Mouse (Mus musculus) adrenal gland, adult 2 months (tissue): ENCODE measurements around the gene Fto. TPM values are rescaled to one million over a fixed set of nuclear protein-coding genes. Genes with fewer than 3 reads are reported as not detected.

Source experiments
- DNase-seq: peaks from one replicate; pipeline ENCODE4 v3.0.0; 2021
- polyA plus RNA-seq: library from polyadenylated mRNA; depleted of rRNA; stranded (reverse); fragments of >200 nt; gene quantifications from 2 replicates; pipeline ENCODE4 v1.2.3, GENCODE M21; 2012
- total RNA-seq, 2 experiments: library from RNA; stranded (reverse); gene quantifications; 2 replicates each; pipeline ENCODE4 v1.2.3; 2021

Fto gene
- total and polyA plus RNA-seq, 3 experiments, result 22.0 to 77.1 (median 74.8) TPM

DNA sequence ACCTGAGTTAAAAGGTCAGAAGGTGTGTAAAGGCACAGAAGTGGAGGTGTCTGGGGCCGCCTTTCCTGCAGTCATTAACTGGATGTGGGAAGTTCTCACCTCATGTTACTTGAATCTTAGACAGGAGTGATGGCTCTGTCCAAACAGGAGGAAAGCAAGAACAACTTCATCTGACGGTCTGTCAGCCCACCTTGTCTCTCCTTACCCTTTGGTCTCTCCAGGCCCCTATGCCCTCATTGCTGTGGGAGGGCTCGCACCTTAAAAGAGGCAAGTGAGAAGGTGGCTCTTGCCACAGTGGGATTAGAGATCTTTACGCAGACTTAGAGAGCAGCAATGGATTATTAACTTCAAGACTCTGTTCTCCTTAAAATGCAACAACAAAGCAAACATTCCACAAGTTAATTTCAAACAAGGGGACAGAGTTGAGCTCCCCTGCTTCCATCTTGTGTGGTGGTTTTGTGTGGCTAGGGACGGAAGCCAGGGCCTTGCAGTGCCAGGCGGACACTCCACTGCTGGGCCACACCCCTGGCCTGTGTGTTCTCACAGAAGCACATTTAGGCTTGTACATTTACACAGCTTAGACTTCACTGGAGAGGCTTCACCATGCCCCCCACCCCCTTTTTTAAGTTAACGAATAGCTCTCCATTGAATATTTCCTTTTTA is 135.5 kb downstream of the Fto start:
- DNase-seq, result no peak

DNA sequence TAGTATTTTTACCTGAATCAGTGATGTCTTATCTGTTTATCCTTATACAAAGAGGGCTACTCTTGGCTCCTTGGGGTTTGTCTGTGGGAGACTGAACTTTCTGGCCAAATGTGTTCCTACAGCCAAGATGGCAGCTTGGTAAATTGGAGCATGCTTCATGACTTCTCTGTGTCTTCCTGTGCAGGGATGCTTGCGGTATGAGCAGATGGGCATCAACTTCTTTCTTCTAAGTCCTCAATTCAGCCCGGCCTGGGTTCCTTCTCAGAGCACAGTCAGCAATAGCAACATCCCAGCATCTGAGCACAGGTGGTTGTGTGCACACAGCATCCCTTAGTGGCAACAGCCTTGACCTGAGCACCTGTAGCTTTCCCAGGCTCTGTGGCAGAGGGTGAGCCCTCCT is 141.6 kb downstream of the Fto start:
- no peak for DNase-seq

DNA sequence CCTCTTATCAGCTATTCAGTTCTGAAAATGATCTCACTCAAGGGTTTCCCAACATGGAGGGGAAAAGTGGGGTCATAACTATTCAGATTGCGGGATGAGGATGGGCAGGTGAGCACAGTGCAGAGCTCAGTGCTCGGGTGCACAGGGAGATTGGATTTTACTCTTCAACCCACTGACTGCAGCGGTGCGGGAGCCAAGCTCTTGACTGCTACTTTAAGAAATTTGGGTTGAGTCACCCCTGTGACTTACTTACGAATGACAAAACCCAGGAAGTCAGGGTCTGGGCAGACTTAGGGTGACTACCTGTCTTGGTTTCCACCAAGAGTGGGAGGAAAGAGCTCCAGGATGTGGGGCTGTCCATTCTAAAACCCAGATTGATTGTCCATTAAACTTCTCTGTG is 142.3 kb downstream of the Fto start:
- no peak for DNase-seq

DNA sequence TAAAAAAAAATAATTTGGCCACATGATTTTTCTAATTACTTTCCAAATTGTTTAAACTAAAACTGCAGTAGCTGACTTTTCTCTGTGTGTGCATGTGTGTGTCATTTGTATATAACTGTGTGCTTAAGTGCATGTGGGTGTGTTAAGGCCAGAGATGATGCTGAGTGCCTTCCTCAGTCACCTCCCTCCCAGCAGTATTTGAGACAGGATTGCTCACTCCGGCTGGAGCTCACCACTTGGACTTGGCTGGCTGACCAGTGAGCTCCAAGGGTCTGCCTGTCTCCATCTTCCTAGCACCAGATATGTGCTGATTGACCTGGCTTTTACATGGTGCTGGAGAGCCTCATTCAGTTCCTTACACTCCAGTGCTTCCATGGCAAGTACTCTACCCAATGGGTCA is 144.7 kb downstream of the Fto start:
- no peak for DNase-seq

DNA sequence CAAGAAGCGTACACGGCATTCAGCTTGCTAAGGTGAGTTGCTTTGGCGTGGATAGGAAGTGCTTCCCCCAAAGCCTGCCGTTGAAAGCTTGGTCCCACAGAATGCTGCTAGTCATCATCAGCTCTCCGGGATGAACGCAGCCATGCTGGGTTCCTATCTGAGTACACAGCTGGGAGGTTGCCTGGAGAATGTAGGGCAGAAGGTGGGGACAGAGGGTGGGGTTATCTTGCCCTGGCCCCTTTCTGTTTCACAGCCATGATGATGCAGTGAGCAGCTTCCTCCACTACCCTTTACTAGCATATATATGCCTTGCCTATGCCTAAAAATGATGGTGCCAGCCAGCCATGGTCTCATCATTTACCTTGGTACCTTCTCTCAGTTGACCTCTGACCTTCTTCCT is 147.6 kb downstream of the Fto start:
- DNase-seq, result no peak

DNA sequence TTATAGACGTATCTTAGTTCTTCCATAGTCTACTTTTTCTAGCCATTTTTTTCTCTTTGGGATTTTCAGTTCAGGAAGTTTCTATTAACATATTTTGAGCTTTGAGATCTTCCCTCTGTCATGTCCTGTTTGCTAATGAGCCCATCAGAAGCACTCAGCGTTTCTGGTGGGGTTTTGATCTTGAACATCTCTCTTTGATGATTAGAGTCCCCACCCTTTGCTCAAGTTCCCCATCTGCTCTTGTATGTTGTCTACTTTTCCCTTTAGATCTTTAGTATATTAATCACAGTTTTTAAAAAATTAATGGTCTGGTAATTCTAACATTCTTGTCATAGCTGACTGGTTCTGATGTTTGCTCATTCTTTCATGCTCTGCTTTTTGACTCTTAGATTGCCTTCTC is 150.4 kb downstream of the Fto start:
- DNase-seq, result no peak

DNA sequence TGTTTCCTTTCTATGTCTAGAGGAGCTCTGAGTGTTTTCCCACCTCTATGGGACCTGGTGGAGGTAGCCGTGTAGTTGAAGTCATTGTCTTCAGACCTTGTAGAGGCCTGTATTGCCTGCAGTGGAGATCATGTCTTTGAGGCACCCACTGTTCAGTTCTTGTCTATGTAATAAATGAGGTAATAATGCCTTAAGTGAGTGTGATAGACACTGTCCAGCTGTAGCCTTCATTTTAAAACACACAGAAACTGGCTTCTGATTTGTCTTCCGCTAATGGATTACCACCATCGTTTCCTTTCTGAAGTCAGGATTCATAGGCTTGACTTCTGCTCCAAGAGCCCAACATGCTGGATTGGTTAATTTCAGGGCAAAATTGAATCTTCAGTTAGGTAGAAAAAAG is 154.1 kb downstream of the Fto start:
- no peak for DNase-seq

DNA sequence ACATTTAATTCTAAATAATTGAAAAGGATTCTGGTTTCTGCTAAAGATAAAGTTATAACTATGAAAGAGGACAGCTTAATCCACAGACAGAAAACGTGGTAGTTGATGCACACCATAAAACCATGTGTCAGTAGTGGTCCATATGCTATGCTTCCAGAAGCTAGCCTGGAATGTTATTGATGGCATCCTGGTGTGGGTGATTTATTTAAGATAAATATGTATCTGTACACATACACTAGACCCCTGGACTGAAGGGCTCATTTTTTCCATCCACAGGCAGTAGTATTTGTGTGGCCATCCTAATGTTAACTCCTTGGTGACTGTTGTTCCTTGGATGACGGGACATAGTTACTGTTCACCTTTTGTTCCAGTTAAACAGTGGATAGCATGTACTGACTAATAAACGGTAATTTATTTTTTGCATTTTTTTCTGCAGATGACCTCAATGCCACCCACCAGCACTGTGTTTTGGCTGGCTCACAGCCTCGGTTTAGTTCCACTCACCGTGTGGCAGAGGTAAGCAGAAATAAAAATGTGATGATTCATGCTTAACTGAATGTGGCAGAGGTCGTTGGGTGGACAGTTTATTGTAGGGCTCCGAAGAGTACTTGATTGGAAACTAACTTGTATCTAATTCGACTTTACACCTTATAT is 154.7 kb downstream of the Fto start:
- DNase-seq, result peak; percentile 14

DNA sequence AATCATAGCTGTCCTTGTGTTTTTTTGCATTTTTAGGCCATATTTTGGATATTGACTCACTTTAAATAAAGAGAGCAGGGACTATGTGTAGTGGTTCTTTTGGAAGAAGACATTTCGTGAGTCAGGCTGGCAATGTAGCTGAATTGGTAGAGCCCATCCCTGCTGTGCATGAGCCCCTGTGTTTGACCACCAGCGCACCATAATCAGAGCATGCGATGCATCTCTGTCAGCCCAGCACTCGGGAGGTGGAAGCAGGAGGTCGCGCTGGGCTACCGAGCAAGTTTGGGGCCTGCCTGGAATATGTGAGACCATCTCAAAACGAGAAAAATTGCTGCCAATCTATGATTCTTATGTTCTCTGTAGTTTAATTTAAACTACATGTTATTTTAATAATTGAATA is 156.1 kb downstream of the Fto start:
- DNase-seq, result no peak

DNA sequence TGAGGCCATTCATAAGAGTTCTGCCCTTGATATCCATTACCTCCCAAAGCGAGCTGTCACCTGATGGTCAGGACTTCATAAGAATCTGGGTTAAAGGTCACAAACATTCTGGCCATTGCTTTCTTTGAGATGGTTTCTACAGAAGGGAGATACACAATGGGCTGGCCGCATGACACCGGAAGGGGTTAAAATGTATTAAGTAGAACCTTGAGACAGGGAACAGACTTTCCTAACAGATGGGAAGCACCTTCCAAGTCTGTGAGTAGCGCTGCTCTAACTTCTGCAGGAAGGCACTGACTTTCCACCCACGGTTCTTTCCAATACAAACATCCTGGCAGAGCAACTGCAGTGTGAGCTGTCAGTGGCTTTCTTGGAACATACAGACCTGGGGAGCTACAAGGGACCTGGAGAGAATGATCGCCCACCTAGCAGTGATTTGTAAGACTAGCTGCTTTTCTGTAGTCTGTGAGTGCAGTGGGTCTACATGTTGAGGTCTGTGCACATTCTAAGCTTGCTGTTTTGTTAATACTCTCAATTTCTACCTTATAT is 161.5 kb downstream of the Fto start:
- DNase-seq, result no peak

DNA sequence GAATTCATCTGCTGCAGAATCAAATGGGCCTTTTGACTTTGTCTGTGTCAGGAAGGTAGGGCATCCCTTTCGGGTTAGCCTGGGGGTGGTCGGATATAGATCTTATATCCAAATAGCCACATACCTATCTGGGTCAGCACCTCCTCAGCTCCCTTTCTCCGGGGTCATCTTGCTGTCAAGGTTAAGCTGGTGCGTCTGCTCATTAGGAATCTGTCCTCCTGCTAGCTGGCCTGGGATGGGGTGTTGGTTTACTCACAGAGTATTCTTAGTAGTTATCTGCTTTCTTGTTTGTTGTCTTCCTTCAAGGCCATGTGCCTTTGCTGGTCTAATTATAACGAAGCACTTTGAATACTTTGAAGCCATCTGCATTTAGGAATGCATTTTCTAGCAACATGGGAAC is 163.7 kb downstream of the Fto start:
- no peak for DNase-seq

DNA sequence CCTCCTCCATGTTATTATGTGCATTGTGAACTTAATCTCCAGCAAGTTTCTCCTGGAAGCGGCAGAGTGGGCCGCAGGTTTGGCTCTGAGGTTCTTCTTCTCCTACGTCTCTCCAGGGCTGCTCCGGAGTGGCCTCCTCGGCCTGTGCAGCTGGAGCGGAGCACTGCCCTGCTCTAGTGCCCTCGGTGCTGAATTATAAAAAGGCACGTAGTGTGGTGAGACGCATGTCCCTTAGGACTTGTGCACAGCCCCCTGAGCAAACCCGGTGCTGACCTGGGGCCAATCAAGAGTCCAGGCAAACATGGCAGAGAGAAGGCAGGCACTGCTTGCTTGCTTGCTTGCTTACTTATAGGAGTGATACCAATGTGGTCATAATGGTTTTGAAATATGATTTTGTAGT is 164.1 kb downstream of the Fto start:
- no peak for DNase-seq

DNA sequence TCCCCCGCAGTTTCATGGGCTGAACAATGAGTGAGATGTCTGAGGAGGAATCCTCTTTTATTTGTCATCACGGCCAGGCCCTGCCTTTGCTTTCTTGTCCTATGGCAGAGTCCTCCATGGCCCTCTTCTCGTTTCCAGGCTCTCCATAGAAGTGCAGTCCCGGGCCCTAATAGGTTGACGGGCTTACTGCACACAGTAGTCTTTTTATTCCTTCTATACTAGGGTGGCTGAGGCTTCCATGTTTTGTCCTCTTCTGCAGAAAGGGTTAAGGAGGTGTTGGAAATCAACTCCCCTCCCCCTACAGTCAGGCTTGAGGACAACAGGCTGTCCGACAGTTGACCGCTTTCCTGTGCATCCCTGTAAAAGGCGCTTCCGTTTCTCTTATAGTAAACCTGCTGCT is 169.2 kb downstream of the Fto start:
- no peak for DNase-seq

DNA sequence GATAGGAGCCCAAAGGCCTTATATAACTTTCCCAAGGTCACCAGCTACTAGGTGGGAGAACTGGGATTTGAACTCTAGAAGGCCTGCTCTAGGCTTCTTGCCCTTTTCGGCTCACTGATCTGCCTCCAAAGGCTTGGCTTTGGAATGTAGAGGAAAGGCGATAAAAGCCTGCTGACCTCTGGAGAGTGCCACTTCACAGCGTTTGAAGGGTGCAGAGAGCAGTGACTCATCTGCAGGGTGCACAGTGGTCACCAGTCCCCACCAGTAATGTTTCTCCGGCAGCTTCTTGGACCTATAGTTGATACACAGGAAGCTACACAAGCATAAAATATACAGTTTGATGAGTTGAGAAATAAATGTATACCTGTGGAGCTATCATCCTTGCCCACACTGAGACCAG is 173.1 kb downstream of the Fto start:
- DNase-seq, result no peak

DNA sequence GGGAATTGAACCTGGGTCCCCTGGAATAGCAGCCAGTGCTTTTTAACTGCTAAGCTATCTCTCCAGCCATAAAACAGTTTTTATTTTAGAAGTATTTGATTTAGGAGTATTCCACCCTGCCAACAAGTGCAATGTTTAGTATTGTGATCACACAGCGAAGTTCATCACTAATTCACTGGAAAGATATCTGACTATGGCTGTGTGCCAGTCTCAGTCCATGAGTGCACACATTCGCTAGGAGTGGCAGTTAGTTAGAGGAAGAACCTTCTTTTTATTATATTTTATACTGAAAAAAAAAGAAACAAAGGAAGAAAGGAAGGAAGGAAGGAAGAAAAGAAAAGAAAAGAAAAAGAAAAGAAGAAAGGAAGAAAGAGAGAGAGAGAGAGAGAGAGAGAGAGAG is 174.1 kb downstream of the Fto start:
- DNase-seq, result no peak

DNA sequence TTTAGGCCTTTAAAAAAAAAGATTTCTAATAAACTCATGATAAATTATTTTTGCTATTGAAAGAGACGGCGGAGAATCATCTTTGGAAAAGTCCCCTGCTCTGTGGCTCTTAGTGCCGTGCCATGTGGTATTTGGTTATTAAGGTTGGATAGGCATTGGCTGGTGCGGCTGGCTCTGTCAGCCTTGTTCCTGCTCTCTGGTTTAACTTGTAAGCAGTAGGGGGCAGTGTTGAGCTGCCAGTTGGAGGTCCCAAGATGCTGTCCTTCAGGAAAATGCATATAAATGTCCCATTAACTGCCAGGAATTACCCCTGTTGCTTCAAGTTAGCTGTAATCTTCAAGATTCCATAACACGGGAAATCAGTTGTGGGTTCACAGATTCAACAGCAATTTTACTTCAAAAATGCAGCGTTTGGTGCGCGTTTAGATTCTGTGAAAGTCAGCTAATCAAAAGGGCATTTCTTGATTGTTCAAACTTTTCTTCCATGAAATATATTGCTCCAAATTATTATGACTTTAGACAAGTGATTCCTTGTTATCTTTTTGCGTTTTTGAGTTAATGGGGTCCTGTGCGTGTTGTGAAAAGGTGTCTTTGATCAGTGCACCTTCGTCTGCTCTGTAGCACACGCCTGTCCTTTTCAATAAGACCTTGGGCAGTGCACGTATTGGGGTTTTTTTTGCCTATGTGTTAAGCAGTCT is 174.9 kb downstream of the Fto start:
- DNase-seq, result peak; percentile 78

DNA sequence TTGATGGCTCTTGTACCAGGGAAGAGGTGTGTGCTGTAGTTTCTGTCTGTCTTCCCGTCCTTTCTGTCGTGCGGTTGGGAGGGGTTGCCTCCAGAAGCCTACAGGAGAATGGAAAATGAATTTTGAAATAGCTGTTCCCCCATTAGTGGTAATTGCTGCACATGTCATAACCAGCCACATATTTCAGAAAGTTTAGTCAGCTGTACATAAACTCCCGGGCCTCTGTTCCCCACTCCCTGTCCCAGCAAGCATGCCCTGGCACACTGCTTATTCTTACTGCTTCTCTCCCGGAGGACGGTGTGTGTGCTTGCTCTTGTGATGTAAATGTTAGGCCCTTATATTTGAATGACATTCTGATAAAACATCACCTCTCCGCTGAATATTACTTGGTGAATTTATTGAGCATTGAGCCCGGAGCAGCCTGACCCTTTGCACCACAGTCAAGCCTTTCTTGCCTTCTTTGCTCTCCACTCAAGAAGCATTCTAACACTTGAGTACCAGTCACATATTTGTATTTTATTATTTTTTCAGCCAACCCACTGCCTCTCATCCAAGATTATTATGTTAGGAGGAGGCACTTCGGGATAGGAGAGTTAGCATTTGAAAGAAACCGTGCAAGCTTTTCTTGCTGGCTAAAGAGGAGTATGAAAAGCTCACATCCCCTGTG is 175.6 kb downstream of the Fto start:
- no peak for DNase-seq

DNA sequence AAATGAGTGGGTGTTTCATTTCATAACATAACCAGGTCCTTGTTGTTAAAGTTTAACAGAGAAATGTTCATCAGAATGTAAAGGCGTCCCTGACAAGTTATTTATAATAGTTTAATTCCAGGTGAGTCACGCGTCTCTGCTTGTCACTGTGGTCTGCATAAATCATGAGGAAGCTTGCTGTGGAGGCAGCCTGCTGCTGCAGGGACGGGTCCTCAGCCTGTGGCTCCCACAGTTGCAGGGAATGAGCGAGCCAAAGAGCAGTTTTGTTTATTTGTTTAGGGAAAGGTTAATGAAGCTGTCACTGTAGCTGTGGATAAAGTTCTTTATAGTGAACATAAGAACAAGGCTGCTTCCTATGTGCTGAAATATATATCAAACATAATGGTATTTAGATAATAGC is 176.7 kb downstream of the Fto start:
- no peak for DNase-seq

DNA sequence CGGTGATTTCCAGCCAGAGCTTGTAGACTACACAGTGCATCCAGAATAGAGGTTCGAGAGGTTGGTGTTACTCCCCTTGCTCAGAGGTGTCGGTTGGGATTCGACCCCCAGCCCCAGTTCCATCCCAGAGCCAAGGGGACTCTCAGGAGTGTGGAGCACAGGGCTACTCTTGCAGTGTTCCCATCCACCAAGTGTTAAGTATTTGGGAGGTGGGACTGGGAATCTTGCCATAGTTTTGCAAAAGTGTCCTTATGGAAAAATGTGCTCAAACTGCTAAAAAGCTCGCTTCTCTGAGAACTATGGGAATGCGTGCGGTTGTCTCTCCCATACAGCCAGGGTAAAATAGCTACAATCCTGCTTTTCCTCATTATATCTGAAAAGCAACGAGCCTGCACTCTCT is 180.0 kb downstream of the Fto start:
- DNase-seq, result no peak

DNA sequence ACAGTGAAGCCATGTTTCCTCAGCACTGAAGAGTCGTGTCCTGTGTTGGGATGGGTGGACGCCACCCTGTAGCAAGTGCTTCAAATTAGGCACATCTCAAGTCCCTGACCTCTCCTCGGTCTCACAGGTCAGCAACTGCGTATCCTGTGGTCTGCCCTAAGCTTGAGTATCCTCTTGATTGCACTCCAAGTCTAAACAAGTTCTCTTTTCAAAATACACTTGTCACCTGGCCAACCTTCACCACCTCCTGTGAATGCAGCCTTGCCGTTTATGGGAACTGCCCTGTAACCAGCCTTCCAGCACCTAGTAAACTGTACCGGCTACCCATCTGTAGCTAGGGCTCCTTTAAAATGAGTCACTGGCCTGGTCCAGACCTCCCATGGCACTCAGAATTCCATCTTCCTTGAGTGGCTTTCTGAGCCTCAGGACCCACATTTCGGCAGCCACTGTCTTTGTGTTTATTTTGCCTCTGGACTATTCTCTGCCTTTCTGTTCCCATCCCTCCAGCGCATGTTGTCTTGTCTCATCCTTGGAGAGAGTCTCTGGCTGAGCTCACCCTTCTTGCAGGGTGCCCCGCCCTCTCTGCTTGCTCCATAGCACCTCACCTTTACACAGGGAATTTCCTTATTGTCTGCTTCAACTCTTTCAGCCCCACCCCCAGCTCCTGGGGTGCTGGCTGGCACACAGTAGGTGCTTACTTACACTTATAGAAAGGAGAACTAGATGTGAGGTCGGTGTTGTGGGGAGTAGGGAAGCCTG is 181.4 kb downstream of the Fto start:
- DNase-seq, result no peak

DNA sequence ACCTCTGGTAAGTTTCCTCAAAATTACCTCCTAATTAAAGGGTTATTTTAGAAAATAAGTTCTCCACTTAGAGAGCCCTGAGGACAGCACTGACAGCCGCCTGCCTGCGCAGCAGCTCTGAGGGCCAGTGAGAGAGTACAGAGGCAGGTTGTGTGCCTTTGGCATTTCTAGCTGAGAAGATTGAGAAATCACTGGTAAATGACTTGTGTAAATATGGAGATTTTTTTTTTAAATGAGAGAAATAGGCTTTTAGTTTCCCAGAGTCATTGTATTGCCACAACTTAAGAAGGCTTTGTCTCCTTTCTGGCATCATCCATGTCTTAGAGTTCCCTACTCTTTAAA is 181.9 kb downstream of the Fto start:
- no peak for DNase-seq

DNA sequence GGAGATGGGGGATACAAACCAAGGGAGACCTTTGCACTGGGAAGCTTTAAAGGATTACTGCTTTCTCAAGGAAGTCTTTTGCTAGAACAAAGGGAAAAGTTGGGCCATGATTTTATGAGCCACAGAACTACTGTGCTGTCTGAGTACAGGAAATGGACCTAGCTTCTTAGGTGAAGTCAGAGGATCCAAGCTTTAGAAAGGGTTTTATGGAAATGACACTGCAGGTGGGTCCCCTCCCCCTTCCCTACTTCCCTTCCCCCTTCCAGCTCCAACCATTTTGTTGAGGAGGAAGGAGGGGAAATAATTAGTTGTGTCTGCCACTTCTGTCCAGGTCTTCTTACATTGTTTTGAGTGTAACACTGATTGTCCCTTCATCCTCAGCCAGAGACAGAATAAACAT is 182.7 kb downstream of the Fto start:
- DNase-seq, result no peak
